Mouse (Mus musculus): ENCODE data around the gene Igf1r.

DNA sequence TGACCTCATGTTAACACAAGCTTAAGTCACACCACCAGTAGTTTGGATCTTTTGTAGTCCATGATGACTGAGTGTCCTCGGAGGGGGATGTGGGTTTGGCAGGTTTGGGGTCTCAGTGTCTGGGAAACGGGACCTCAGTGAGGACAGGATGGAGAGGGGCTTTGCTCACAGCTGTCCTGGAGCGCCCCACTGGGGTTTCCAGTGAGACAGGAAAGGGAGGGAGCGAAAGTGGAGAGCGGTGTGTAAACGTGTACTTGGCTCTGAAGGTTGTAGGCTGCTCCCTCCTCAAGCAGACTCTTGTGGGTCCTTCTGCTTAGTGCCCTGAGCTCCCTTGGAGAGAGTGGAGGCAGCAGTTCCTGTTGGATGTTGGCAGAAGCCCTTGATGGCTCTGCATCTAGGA, 326.3 kb downstream of the Igf1r start:
- TF ChIP-seq CTCF (IDR thresholded peaks at IDR 0.05; ENCODE audit: low read depth, low read length) (no peak), GATA2 (IDR thresholded peaks at IDR 0.05; ENCODE audit: borderline replicate concordance, low read depth, low read length) (no peak), GATA1 (IDR thresholded peaks at IDR 0.05; ENCODE audit: borderline replicate concordance, low read length) (no peak), TAL1 (conservative IDR thresholded peaks at IDR 0.05; ENCODE audit: low read depth, low read length) (no peak), POLR2AphosphoS5 (IDR thresholded peaks at IDR 0.05; ENCODE audit: insufficient replicate concordance, low read depth, low read length) (no peak)
